Mouse (Mus musculus) cerebellum, adult 2 months (tissue): ENCODE data around the gene Clpx.

Source experiments
- CTCF ChIP-seq: fragments of 200-500 bp; IDR thresholded peaks from 2 replicates; pipeline ENCODE4 v1.5.1; 2011; ENCODE audit warnings: low read depth, mild to moderate bottlenecking, control low read depth, low read length, moderate library complexity, borderline replicate concordance; ENCODE audit not compliant: insufficient read depth
- POLR2A ChIP-seq: fragments of 200-500 bp; IDR thresholded peaks from 2 replicates; pipeline ENCODE4 v1.6.1; 2011; ENCODE audit warnings: low read length, control low read depth, borderline replicate concordance; ENCODE audit not compliant: insufficient read depth

DNA sequence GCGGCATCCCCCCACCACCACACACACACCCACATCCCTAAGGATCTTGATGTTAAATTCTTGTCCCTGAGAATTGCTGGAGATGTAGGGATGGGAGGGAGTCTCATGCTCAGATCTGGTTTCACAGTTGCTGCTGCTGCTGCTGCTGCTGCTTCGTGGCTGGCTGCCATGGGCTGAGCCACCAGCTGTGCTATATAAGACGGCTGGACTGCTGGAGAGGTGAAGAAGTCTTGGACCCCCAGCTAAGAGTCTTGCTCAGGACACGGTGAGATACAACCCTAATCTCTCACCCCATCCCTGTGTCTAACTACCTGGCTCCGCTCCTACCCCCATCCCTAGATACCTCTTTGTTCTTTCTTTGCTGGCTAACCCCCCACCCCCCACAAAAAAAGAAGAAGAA is 29.1 kb upstream of the Clpx start, which contains the start of gene Cilp:
- TF ChIP-seq POLR2A (no peak), CTCF (no peak)
